In genomic region chr1:132315889-132316624, GRCm38 (mm10) we compare ENCODE assay signal across 8 mouse cellular contexts. TPM values are rescaled to one million over a fixed set of nuclear protein-coding genes. Genes with fewer than 3 reads are reported as not detected.
DNase-seq lines count a peak whose midpoint lies in the region; ATAC-seq and TF ChIP-seq lines count a peak whose summit lies in the region.

Nuak2 (plus strand) TSS chr1:132316126.

- WGBS in heart, embryonic 14.5 days = under 1% methylated on average over 64 of the region's 67 CpGs
- under 1% methylated on average over 67 of the region's 67 CpGs for WGBS in liver, embryonic 15.5 days (ENCODE audit: insufficient replicate concordance)
- under 1% methylated on average over 67 of the region's 67 CpGs for WGBS in neural tube, embryonic 11.5 days
- WGBS in stomach, postnatal 0 days = 2% methylated on average over 66 of the region's 67 CpGs

- TF ChIP-seq EP300 in stomach, postnatal 0 days (optimal IDR thresholded peaks at IDR 0.05) = no peak

- peak within 1 kb of the TSS; percentile 98 for H3K4me2 ChIP-seq in heart, embryonic 14.5 days (ENCODE audit: low read length)
- H3K4me2 ChIP-seq in liver, embryonic 15.5 days = peak within 1 kb of the TSS; percentile 74
- peak within 1 kb of the TSS; percentile 73 for H3K4me2 ChIP-seq in neural tube, embryonic 11.5 days (ENCODE audit: low read depth)
- peak within 1 kb of the TSS; percentile 90 for H3K4me2 ChIP-seq in stomach, postnatal 0 days (replicated peaks; ENCODE audit: low read depth)

- TF ChIP-seq CTCF in stomach, postnatal 0 days (IDR thresholded peaks at IDR 0.05; ENCODE audit: low read depth) = no peak

- peaks cover 16% of the 10 kb centered on the region; the same call in 1 of the 2 replicates for H3K27me3 ChIP-seq in heart, embryonic 14.5 days (ENCODE audit: control insufficient read depth, insufficient read depth, low read length)
- H3K27me3 ChIP-seq in liver, embryonic 15.5 days = peaks cover 70% of the 10 kb centered on the region
- H3K27me3 ChIP-seq in neural tube, embryonic 11.5 days (ENCODE audit: control insufficient read depth, insufficient read depth, low read length) = no peaks in the 10 kb centered on the region
- no peaks in the 10 kb centered on the region for H3K27me3 ChIP-seq in stomach, postnatal 0 days (ENCODE audit: control insufficient read depth, insufficient read depth, low read length)

- no peaks in the 10 kb centered on the region for H3K36me3 ChIP-seq in heart, embryonic 14.5 days (ENCODE audit: control insufficient read depth, insufficient read depth, low read length)
- H3K36me3 ChIP-seq in liver, embryonic 15.5 days (replicated peaks) = no peaks in the 10 kb centered on the region
- no peaks in the 10 kb centered on the region for H3K36me3 ChIP-seq in neural tube, embryonic 11.5 days (ENCODE audit: control insufficient read depth, insufficient read depth, low read length)
- H3K36me3 ChIP-seq in stomach, postnatal 0 days (ENCODE audit: control insufficient read depth, insufficient read depth, low read length) = no peaks in the 10 kb centered on the region

- H3K27ac ChIP-seq in brown adipose tissue, adult 24 weeks (replicated peaks; ENCODE audit: low read depth, low read length) = peak within 1 kb of the TSS; percentile 78
- H3K27ac ChIP-seq in heart, embryonic 14.5 days (replicated peaks in 1 of 2; ENCODE audit: control insufficient read depth in 1 of 2, insufficient read depth in 1 of 2, low read depth in 2 of 2, low read length in 2 of 2) = no peak within 1 kb of the TSS
- 0 out of 2 replicates have a peak within 1 kb of the TSS, but pooled peaks have one; percentile 1 for H3K27ac ChIP-seq in liver, embryonic 15.5 days (replicated peaks)
- no peak within 1 kb of the TSS for H3K27ac ChIP-seq in neural tube, embryonic 11.5 days (ENCODE audit: low read depth, low read length)
- H3K27ac ChIP-seq in stomach, postnatal 0 days (replicated peaks) = peak within 1 kb of the TSS; percentile 53

- H3K9ac ChIP-seq in heart, embryonic 14.5 days (ENCODE audit: low read length) = peak within 1 kb of the TSS; percentile 66
- H3K9ac ChIP-seq in liver, embryonic 15.5 days = peak within 1 kb of the TSS; percentile 49
- peak within 1 kb of the TSS; percentile 73 for H3K9ac ChIP-seq in neural tube, embryonic 11.5 days (ENCODE audit: low read length)
- H3K9ac ChIP-seq in stomach, postnatal 0 days (ENCODE audit: low read length) = peak within 1 kb of the TSS; percentile 67

- peak; percentile 89 for ATAC-seq in CD4-positive, CD25-positive, alpha-beta regulatory T cell, adult 4 months
- peak; percentile 89 for ATAC-seq in erythroid progenitor cell, adult 5-6 weeks (replicated peaks; ENCODE audit: low FRiP score, poor library complexity, severe bottlenecking)
- peak; percentile 44; the same call in 1 of the 2 replicates for ATAC-seq in heart, embryonic 14.5 days (ENCODE audit: insufficient number of reproducible peaks, insufficient read depth, low FRiP score, low read depth)
- ATAC-seq in liver, embryonic 15.5 days (ENCODE audit: insufficient read depth) = peak; percentile 74
- peak; percentile 85 for ATAC-seq in neural tube, embryonic 11.5 days (ENCODE audit: insufficient read depth, low FRiP score, low TSS enrichment)
- peak; percentile 76 for ATAC-seq in stomach, postnatal 0 days (ENCODE audit: low FRiP score, low TSS enrichment)

- DNase-seq in kidney, postnatal 14 days = peak; percentile 97
- DNase-seq in neural tube, embryonic 11.5 days (ENCODE audit: low spot score) = peak; percentile 91
- DNase-seq in stomach, postnatal 0 days (ENCODE audit: low spot score) = peak; percentile 84

- no peaks in the 10 kb centered on the region for H3K9me3 ChIP-seq in heart, embryonic 14.5 days (ENCODE audit: control insufficient read depth, low read length)
- H3K9me3 ChIP-seq in liver, embryonic 15.5 days (replicated peaks) = no peaks in the 10 kb centered on the region
- H3K9me3 ChIP-seq in neural tube, embryonic 11.5 days (ENCODE audit: control insufficient read depth, low read length) = no peaks in the 10 kb centered on the region
- H3K9me3 ChIP-seq in stomach, postnatal 0 days (ENCODE audit: control insufficient read depth, low read length) = no peaks in the 10 kb centered on the region

- peaks cover 16% of the 10 kb centered on the region for H3K4me1 ChIP-seq in brown adipose tissue, adult 24 weeks (ENCODE audit: control insufficient read depth, insufficient read depth, insufficient read length, low read length)
- H3K4me1 ChIP-seq in heart, embryonic 14.5 days (ENCODE audit: control insufficient read depth in 2 of 2, insufficient read depth in 2 of 2, low read length in 2 of 2) = peaks cover 21 to 43% of the 10 kb centered on the region in 2 experiments
- H3K4me1 ChIP-seq in liver, embryonic 15.5 days (replicated peaks) = peaks cover 48% of the 10 kb centered on the region
- H3K4me1 ChIP-seq in neural tube, embryonic 11.5 days (ENCODE audit: control insufficient read depth, insufficient read depth, low read length) = peaks cover 29% of the 10 kb centered on the region
- H3K4me1 ChIP-seq in stomach, postnatal 0 days (replicated peaks; ENCODE audit: control insufficient read depth, insufficient read depth) = 0 out of 2 replicates have a peak, but pooled peaks cover 2% of the 10 kb centered on the region

- peak within 1 kb of the TSS; percentile 80 for H3K4me3 ChIP-seq in brown adipose tissue, adult 24 weeks (ENCODE audit: insufficient read depth, low read depth, low read length)
- peak within 1 kb of the TSS; percentile 53 to 61 for H3K4me3 ChIP-seq in heart, embryonic 14.5 days (ENCODE audit: control insufficient read depth in 1 of 2, insufficient read depth in 1 of 2, low read depth in 1 of 2, low read length in 2 of 2)
- peak within 1 kb of the TSS; percentile 58 for H3K4me3 ChIP-seq in liver, embryonic 15.5 days (replicated peaks)
- peak within 1 kb of the TSS; percentile 57 for H3K4me3 ChIP-seq in neural tube, embryonic 11.5 days (ENCODE audit: low read depth, low read length)
- H3K4me3 ChIP-seq in stomach, postnatal 0 days (ENCODE audit: low read depth, low read length) = peak within 1 kb of the TSS; percentile 52

RNA-seq across cellular contexts. Expression of gene Nuak2, which starts in this region (rescaled TPM):
- 1 to 10 TPM; 2.0 to 4.3 TPM for polyA plus RNA-seq in CD4-positive, CD25-positive, alpha-beta regulatory T cell, adult 4 months (2017; shearing (Covaris generic))
- polyA plus RNA-seq in brown adipose tissue, adult 24 weeks (2012; ENCODE audit: insufficient read depth, insufficient read length, missing spikeins) = 0.50 and 0.87 TPM in 2 replicates
- total RNA-seq in erythroid progenitor cell, adult 5-6 weeks (2015; ENCODE audit: low replicate concordance) = 1.1 and 6.3 TPM in 2 replicates
- 3.7 TPM in 1 of 2 replicates, not detected in the other for total RNA-seq in erythroid progenitor cell, adult 5-6 weeks (2017; ENCODE audit: low replicate concordance)
- polyA plus RNA-seq in heart, embryonic 14.5 days (2014; fragmentation: Nextera tagmentation; extraction: Ambion mirVana) = 1.5 and 2.2 TPM in 2 replicates
- 3.1 and 3.6 TPM in 2 replicates for polyA plus RNA-seq in liver, embryonic 15.5 days (2015; fragmentation: Nextera tagmentation; extraction: Ambion mirVana)
- 24.4 and 25.4 TPM in 2 replicates for polyA plus RNA-seq in neural tube, embryonic 11.5 days (2014; fragmentation: Nextera tagmentation; extraction: Ambion mirVana)
- polyA plus RNA-seq in stomach, postnatal 0 days (2015; fragmentation: Nextera tagmentation; extraction: Ambion mirVana) = 4.5 and 6.2 TPM in 2 replicates

Comparison
In these comparisons a context has a peak if more than half of its experiments do, and no peak if none do; other contexts are left out.
1. H3K27ac ChIP-seq: peak in brown adipose tissue, adult 24 weeks (single experiment), liver, embryonic 15.5 days (single experiment) and stomach, postnatal 0 days (single experiment); none in heart, embryonic 14.5 days (0 of 2) and neural tube, embryonic 11.5 days (single experiment).
2. Peak in every context shown above with its lines, with median percentiles within 50 percentile points of each other: ATAC-seq, H3K4me3 ChIP-seq, H3K4me2 ChIP-seq, H3K9ac ChIP-seq and DNase-seq.